ENCODE assay signal across 28 mouse cellular contexts in the genomic region with DNA sequence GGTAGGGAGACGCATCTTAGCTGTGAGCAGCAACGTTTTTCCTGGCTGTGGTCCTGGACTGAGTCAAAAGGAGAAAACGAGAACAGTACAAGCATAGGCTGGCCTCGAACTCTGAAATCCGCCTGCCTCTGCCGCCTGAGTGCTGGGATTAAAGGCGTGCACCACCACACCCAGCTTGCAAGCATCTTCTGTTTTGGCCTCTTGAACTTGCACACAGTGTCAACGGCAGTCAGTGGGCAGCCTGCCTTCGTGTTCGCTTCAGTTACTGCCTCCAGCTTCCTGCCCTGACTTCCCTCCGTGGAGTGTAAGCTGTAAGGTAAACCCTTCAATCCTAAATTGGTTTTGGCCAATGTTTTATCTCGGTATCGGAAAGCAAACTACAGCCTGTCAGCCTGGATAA. TPM values are rescaled to one million over a fixed set of nuclear protein-coding genes. Genes with fewer than 3 reads are reported as not detected.
"Had no signal": no experiment of that assay in that cellular context is flagged by ENCODE, and none has a peak within 500 bp of the region (broad histone marks: within the 10 kb centered on the region; RNA-seq: fewer than 3 reads in every experiment).

No protein-coding gene starts in this region.

- H3K4me3 ChIP-seq: heart, embryonic 10.5 days; heart, embryonic 12.5 days; hindbrain, embryonic 10.5 days; hindbrain, embryonic 12.5 days; intestine, embryonic 15.5 days; layer of hippocampus, adult 2 months; left cerebral cortex, adult 2 months; limb, embryonic 10.5 days; limb, embryonic 12.5 days; liver, embryonic 13.5 days had no signal

- DNase-seq: gastrocnemius, postnatal 10 days; gastrocnemius, postnatal 25 days; heart, adult 18-20 months; heart, postnatal 10 days; heart, postnatal 4 days; kidney, adult 18-20 months; kidney, adult 8-10 months; kidney, postnatal 10 days; kidney, postnatal 4 days; liver; liver, embryonic 13.5 days had no signal

- H3K4me2 ChIP-seq: heart, embryonic 12.5 days; hindbrain, embryonic 12.5 days; hindbrain, embryonic 14.5 days; intestine, embryonic 15.5 days; limb, embryonic 12.5 days; liver, embryonic 11.5 days; liver, embryonic 13.5 days had no signal

- H3K9me3 ChIP-seq: heart, embryonic 10.5 days; heart, embryonic 12.5 days; hindbrain, embryonic 10.5 days; hindbrain, embryonic 12.5 days; intestine, embryonic 15.5 days; limb, embryonic 10.5 days; limb, embryonic 12.5 days; liver, embryonic 13.5 days had no signal

- H3K4me1 ChIP-seq: heart, embryonic 10.5 days; heart, embryonic 12.5 days; hindbrain, embryonic 10.5 days; hindbrain, embryonic 12.5 days; intestine, embryonic 15.5 days; limb, embryonic 10.5 days; limb, embryonic 12.5 days had no signal

- H3K9ac ChIP-seq: heart, embryonic 12.5 days; hindbrain, embryonic 12.5 days; hindbrain, embryonic 14.5 days; intestine, embryonic 15.5 days; limb, embryonic 12.5 days; liver, embryonic 13.5 days had no signal

- ATAC-seq: hindbrain, embryonic 16.5 days; inflammation-experienced regulatory T-cells, adult 6 months; intestine, embryonic 15.5 days; intestine, postnatal 0 days had no signal

- H3K27me3 ChIP-seq: heart, embryonic 12.5 days; hindbrain, embryonic 12.5 days; intestine, embryonic 15.5 days; limb, embryonic 12.5 days; liver, embryonic 13.5 days had no signal

- H3K27ac ChIP-seq: heart, embryonic 10.5 days; hindbrain, embryonic 10.5 days; hindbrain, embryonic 12.5 days; hindbrain, embryonic 14.5 days; intestine, embryonic 15.5 days; layer of hippocampus, adult 2 months; left cerebral cortex, adult 2 months; limb, embryonic 10.5 days; limb, embryonic 12.5 days; liver, embryonic 13.5 days had no signal

RNA-seq across cellular contexts. Expression of gene Cldn19, which starts 11.4 kb away (rescaled TPM):
- polyA plus RNA-seq: heart, embryonic 10.5 days; heart, embryonic 12.5 days; heart, embryonic 14.5 days; heart, embryonic 16.5 days; inflammation-experienced regulatory T-cells, adult 6 months; limb, embryonic 10.5 days; liver, embryonic 11.5 days; liver, embryonic 13.5 days had no signal

RNA-seq across cellular contexts. Expression of gene Tmem269, which starts 48.6 kb away (rescaled TPM):
- polyA plus RNA-seq: heart, embryonic 10.5 days; heart, embryonic 12.5 days; hindbrain, embryonic 14.5 days; inflammation-experienced regulatory T-cells, adult 6 months; intestine, embryonic 15.5 days; kidney, embryonic 14.5 days; limb, embryonic 10.5 days; limb, embryonic 12.5 days; liver, embryonic 11.5 days; liver, embryonic 13.5 days had no signal
